Comparison of ENCODE assay signal across 25 mouse cellular contexts in the genomic region with DNA sequence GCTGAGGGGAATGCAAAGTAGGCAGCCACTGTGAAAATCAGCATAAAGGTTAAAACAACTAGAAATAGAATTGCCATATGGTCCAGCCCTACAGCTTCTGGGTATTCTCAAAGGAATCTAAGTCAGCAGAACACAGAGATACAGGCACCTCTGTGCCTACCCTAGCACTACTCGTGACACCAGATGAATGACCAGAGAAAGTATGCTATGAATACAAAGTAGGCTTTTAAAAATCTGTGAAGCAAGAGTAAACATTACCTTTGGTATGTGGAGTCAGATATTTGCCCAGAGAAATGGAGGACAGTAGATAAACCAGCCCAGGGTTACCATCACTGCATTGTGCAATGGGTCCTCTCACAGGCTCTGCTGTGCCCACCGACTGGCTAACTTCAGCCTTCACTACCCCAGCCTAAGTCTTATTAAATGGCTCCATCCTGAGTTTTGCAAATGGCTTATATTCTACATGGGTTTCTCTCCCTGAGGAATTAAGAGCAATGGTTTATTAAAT. TPM values are rescaled to one million over a fixed set of nuclear protein-coding genes. Genes with fewer than 3 reads are reported as not detected.
A peak's percentile ranks its signal among the peaks of the same experiment; 100 is the strongest.
DNase-seq lines count a peak whose midpoint lies in the region; ATAC-seq and TF ChIP-seq lines count a peak whose summit lies in the region.
"Had no signal": no experiment of that assay in that cellular context is flagged by ENCODE, and none has a peak within 500 bp of the region (broad histone marks: within the 10 kb centered on the region; RNA-seq: fewer than 3 reads in every experiment).

No protein-coding gene starts in this region.

- no peaks in the 10 kb centered on the region for H3K27me3 ChIP-seq in Patski
- H3K27me3 ChIP-seq in liver, embryonic 16.5 days (ENCODE audit: control insufficient read depth, insufficient read depth, low read depth, low read length) = no peaks in the 10 kb centered on the region
- H3K27me3 ChIP-seq: embryonic facial prominence, embryonic 15.5 days; heart, embryonic 15.5 days; hindbrain, embryonic 13.5 days had no signal

- TF ChIP-seq POLR2A in brain, embryonic 14.5 days (IDR thresholded peaks at IDR 0.05; ENCODE audit: borderline replicate concordance, extremely low read depth, insufficient read depth, insufficient read length, poor library complexity, severe bottlenecking) = no peak

- H3K36me3 ChIP-seq in liver, embryonic 16.5 days (ENCODE audit: control insufficient read depth, insufficient read depth) = no peaks in the 10 kb centered on the region
- H3K36me3 ChIP-seq: embryonic facial prominence, embryonic 15.5 days; forebrain, embryonic 10.5 days; heart, embryonic 15.5 days; hindbrain, embryonic 13.5 days had no signal

- CTCF ChIA-PET in Patski (lab: Charles Lee) = no interaction called here

- H3K4me2 ChIP-seq in liver, embryonic 16.5 days (ENCODE audit: low read depth, low read length) = no peak overlapping the region
- H3K4me2 ChIP-seq: embryonic facial prominence, embryonic 15.5 days; heart, embryonic 11.5 days; heart, embryonic 15.5 days; hindbrain, embryonic 13.5 days had no signal

- peak; percentile 62 for ATAC-seq in Patski
- peak; percentile 90 for ATAC-seq in liver, embryonic 16.5 days (ENCODE audit: low read depth)
- ATAC-seq in monocyte, adult 5-6 weeks (replicated peaks; ENCODE audit: insufficient number of reproducible peaks, low FRiP score, low TSS enrichment, poor library complexity, severe bottlenecking) = no peak
- ATAC-seq: forebrain, embryonic 14.5 days; hindbrain, postnatal 0 days had no signal

- H3K4me3 ChIP-seq in layer of hippocampus, adult 2 months = no peak overlapping the region
- no peak overlapping the region for H3K4me3 ChIP-seq in liver, embryonic 16.5 days (ENCODE audit: low read depth, low read length)
- H3K4me3 ChIP-seq: embryonic facial prominence, embryonic 15.5 days; erythroblast, embryonic 14.5 days; forebrain, embryonic 10.5 days; heart, embryonic 15.5 days; hindbrain, embryonic 13.5 days had no signal

- no peak overlapping the region for H3K9ac ChIP-seq in liver, embryonic 16.5 days (ENCODE audit: low read depth, low read length)
- H3K9ac ChIP-seq: embryonic facial prominence, embryonic 15.5 days; heart, embryonic 15.5 days; hindbrain, embryonic 13.5 days had no signal

- POLR2A ChIA-PET in Patski (lab: Charles Lee) = no interaction called here

- in situ Hi-C loops in Patski (cut with MboI; ENCODE audit: low pct_unique_long_range_greater_than_20kb) = no loop called here

- H3K9me3 ChIP-seq in liver, embryonic 16.5 days (replicated peaks; ENCODE audit: control insufficient read depth, low read length) = no peaks in the 10 kb centered on the region
- H3K9me3 ChIP-seq: embryonic facial prominence, embryonic 15.5 days; forebrain, embryonic 10.5 days; heart, embryonic 15.5 days; hindbrain, embryonic 13.5 days had no signal

- DNase-seq in layer of hippocampus, adult 2 months (ENCODE audit: low spot score in 2 of 2) = no peak
- no peak for DNase-seq in layer of hippocampus, adult 9-10 months (ENCODE audit: low spot score)
- DNase-seq in Patski (ENCODE audit: low read depth, low spot score) = no peak
- peak; percentile 5 for DNase-seq in brain, embryonic 14.5 days (ENCODE audit: low read depth)
- DNase-seq in cerebellum, postnatal 14 days = no peak
- DNase-seq: adrenal gland, postnatal 10 days; cerebellum, postnatal 10 days; embryo, embryonic 11 days; gastrocnemius, postnatal 14 days; heart, postnatal 14 days had no signal

- H3K27ac ChIP-seq in layer of hippocampus, adult 2 months = peak overlapping the region; percentile 37; the same call in 1 of the 2 replicates
- no peak overlapping the region; the same call in 1 of the 2 replicates for H3K27ac ChIP-seq in liver, embryonic 16.5 days (ENCODE audit: low read length)
- H3K27ac ChIP-seq: embryonic facial prominence, embryonic 15.5 days; forebrain, embryonic 10.5 days; heart, embryonic 15.5 days; hindbrain, embryonic 13.5 days; hindbrain, postnatal 0 days had no signal

- no peak for TF ChIP-seq CTCF in layer of hippocampus, adult 2 months (conservative IDR thresholded peaks at IDR 0.05)
- TF ChIP-seq CTCF in Patski (IDR thresholded peaks at IDR 0.05) = no peak
- no peak for TF ChIP-seq CTCF in brain, embryonic 14.5 days (IDR thresholded peaks at IDR 0.05; ENCODE audit: borderline replicate concordance, extremely low read depth, insufficient read depth, insufficient read length)

- no peaks in the 10 kb centered on the region; the same call in 1 of the 2 replicates for H3K4me1 ChIP-seq in liver, embryonic 16.5 days (ENCODE audit: control insufficient read depth, low read depth, low read length)
- H3K4me1 ChIP-seq: embryonic facial prominence, embryonic 15.5 days; forebrain, embryonic 10.5 days had no signal

- WGBS in liver, embryonic 16.5 days (ENCODE audit: insufficient replicate concordance) = 53% methylated on average over 2 of the region's 2 CpGs

RNA-seq across cellular contexts. Expression of a gene that starts 22.5 kb away (rescaled TPM):
- 1 to 10 TPM; 3.2 to 4.7 TPM for total RNA-seq in layer of hippocampus, adult 2 months (2021)
- polyA plus RNA-seq in Patski (2021) = not detected
- 0.30 and 0.38 TPM in 2 replicates for polyA plus RNA-seq in brain, embryonic 14.5 days (2012; rRNA removed)
- polyA plus RNA-seq in liver, embryonic 16.5 days (2015; fragmentation: Nextera tagmentation; extraction: Ambion mirVana) = not detected in 2 replicates
- not detected in 3 replicates for total RNA-seq in monocyte, adult 5-6 weeks (2017)
- total RNA-seq: common myeloid progenitor, adult 5-6 weeks; gastrocnemius, postnatal 14 days; hematopoietic stem cell, adult 5-6 weeks had no signal
- polyA plus RNA-seq: embryonic facial prominence, embryonic 11.5 days; embryonic facial prominence, embryonic 15.5 days; erythroblast, embryonic 14.5 days; forebrain, embryonic 10.5 days; forebrain, embryonic 14.5 days; gonadal fat pad, adult 2 months; hindbrain, embryonic 13.5 days; intestine, embryonic 14.5 days had no signal

RNA-seq across cellular contexts. Expression of a gene that starts 25.6 kb away (rescaled TPM):
- 100 to 1,000 TPM; 117 to 123 TPM for total RNA-seq in layer of hippocampus, adult 2 months (2021)
- polyA plus RNA-seq in Patski (2021) = 13.1 TPM
- 7.8 and 12.2 TPM in 2 replicates for polyA plus RNA-seq in brain, embryonic 14.5 days (2012; rRNA removed)
- 0.74 and 0.85 TPM in 2 replicates for polyA plus RNA-seq in liver, embryonic 16.5 days (2015; fragmentation: Nextera tagmentation; extraction: Ambion mirVana)
- not detected in 3 replicates for total RNA-seq in monocyte, adult 5-6 weeks (2017)
- total RNA-seq: common myeloid progenitor, adult 5-6 weeks; hematopoietic stem cell, adult 5-6 weeks had no signal
- polyA plus RNA-seq: erythroblast, embryonic 14.5 days had no signal
